Mouse (Mus musculus): ENCODE data around the gene Poln.

DNA sequence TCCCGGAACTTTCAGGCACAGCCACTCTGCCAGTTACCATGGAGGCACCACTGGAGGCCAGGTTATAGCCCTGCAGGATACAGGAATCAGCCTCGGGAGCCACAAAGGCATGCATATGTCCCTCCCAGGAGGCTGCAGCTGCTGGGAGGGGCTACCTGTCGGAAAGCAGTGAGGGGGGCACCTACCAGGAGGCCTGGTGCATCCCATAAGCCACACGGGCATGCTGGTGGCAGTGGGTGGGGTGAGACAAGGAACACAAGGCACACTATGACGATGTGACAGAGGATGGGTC lies 6.1 kb upstream of the Poln start:
- TF ChIP-seq CTCF (IDR thresholded peaks at IDR 0.05) = no peak
- no peak for TF ChIP-seq EP300 (IDR thresholded peaks at IDR 0.05; ENCODE audit: insufficient read depth, low read depth, low read length)
- TF ChIP-seq POLR2A (IDR thresholded peaks at IDR 0.05; ENCODE audit: insufficient read depth, low read depth, low read length) = no peak
